Mouse (Mus musculus): ENCODE results near the gene Slc35b3. TPM values are rescaled to one million over a fixed set of nuclear protein-coding genes. Genes with fewer than 3 reads are reported as not detected.

Slc35b3 gene
- total and polyA plus RNA-seq, 3 experiments = 12.4 to 16.2 TPM; not detected in 1

DNA sequence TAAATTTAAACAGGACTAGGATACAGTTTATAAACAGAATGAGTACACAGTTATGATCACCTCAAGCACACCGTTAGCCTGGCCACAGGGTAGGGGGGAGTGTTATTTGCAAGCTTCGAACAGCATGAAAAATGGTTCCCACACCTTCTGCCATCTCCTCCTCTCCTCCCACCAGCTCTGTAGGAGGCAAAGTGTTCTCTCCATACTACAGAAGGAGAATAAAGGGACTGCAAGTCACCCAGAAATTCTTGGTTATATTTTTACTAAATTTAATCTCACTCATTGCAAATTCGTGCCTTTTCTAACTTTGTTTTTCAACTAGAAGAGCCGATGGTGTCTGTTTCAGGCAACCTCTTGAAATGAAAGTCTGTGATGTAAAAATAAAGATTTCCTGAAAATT is 18.9 kb downstream of the Slc35b3 start:
- DNase-seq (ENCODE audit: low read depth, low spot score) = no peak

DNA sequence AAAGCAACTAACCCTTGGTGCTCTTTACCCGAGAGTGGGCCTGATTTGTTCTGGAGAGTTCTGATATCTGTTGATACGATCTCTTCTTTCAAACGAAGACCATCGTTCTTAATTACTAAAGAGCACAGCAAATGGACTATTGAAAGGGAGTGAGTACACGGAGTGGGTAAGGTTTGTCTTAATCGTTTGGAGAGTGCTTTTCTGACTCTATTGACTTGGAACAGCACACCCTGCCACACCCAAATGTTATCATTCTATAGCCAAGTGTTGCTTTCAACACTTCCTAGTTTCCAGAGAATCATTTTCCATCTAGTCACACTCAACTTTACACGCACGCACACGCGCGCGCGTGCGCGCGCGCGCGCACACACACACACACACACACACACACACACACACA is 19.4 kb downstream of the Slc35b3 start:
- H3K27ac ChIP-seq (ENCODE audit: control insufficient read depth, low read depth, low read length) = no peak overlapping the region
- H3K9me3 ChIP-seq (replicated peaks; ENCODE audit: insufficient read depth, low read length) = no peaks in the 10 kb centered on the region
- H3K36me3 ChIP-seq (ENCODE audit: control insufficient read depth in 1 of 2, insufficient read depth in 2 of 2, low read length in 2 of 2) = peaks cover 7 to 20% of the 10 kb centered on the region in 2 experiments
- DNase-seq (ENCODE audit: low read depth, low spot score) = peak; percentile 11
- TF ChIP-seq HCFC1 (IDR thresholded peaks at IDR 0.05; ENCODE audit: low read depth, low read length) (no peak), SMC3 (IDR thresholded peaks at IDR 0.05; ENCODE audit: low read depth, low read length) (no peak), CHD2 (IDR thresholded peaks at IDR 0.05; ENCODE audit: low read length) (no peak), JUND (IDR thresholded peaks at IDR 0.05; ENCODE audit: low read depth, low read length) (no peak), E2F4 (IDR thresholded peaks at IDR 0.05; ENCODE audit: borderline replicate concordance, low read depth, low read length) (no peak), MYC (IDR thresholded peaks at IDR 0.05; ENCODE audit: low read depth, low read length) (no peak), SIN3A (IDR thresholded peaks at IDR 0.05; ENCODE audit: low read length) (no peak)
- H3K4me3 ChIP-seq (ENCODE audit: control insufficient read depth in 1 of 2, insufficient read depth in 1 of 2, low read depth in 2 of 2, low read length in 2 of 2) = no peak overlapping the region
- H3K27me3 ChIP-seq (ENCODE audit: control insufficient read depth in 1 of 2, insufficient read depth in 2 of 2, low read length in 2 of 2) = no peaks in the 10 kb centered on the region
- no peak overlapping the region for H3K9ac ChIP-seq (ENCODE audit: control insufficient read depth, low read depth, low read length, poor library complexity, severe bottlenecking)
- peaks cover 3 to 12% of the 10 kb centered on the region in 2 experiments for H3K4me1 ChIP-seq (ENCODE audit: control insufficient read depth in 1 of 2, insufficient read depth in 2 of 2, low read length in 2 of 2)
- H3K79me2 ChIP-seq (ENCODE audit: control insufficient read depth, insufficient read depth, low read length, poor library complexity) = no peaks in the 10 kb centered on the region; the same call in 1 of the 2 replicates

More for the DNA sequence above, 18.9 kb downstream of the Slc35b3 start:
- Histone ChIP-seq H3K4me3 (ENCODE audit: control insufficient read depth in 1 of 2, insufficient read depth in 1 of 2, low read depth in 2 of 2, low read length in 2 of 2) (no peak overlapping the region), H3K27me3 (ENCODE audit: control insufficient read depth in 1 of 2, insufficient read depth in 2 of 2, low read length in 2 of 2) (no peaks in the 10 kb centered on the region), H3K9me3 (replicated peaks; ENCODE audit: insufficient read depth, low read length) (no peaks in the 10 kb centered on the region), H3K79me2 (ENCODE audit: control insufficient read depth, insufficient read depth, low read length, poor library complexity) (no peaks in the 10 kb centered on the region; the same call in 1 of the 2 replicates), H3K9ac (ENCODE audit: control insufficient read depth, low read depth, low read length, poor library complexity, severe bottlenecking) (no peak overlapping the region), H3K4me1 (ENCODE audit: control insufficient read depth in 1 of 2, insufficient read depth in 2 of 2, low read length in 2 of 2) (peaks cover 5 to 17% of the 10 kb centered on the region in 2 experiments), H3K27ac (ENCODE audit: control insufficient read depth, low read depth, low read length) (no peak overlapping the region), H3K36me3 (ENCODE audit: control insufficient read depth in 1 of 2, insufficient read depth in 2 of 2, low read length in 2 of 2) (peaks cover 7 to 25% of the 10 kb centered on the region in 2 experiments)
- TF ChIP-seq NELFE (IDR thresholded peaks at IDR 0.05; ENCODE audit: low read depth, low read length) (no peak), MAFK (IDR thresholded peaks at IDR 0.05; ENCODE audit: borderline replicate concordance, low read depth, low read length) (no peak), TCF12 (IDR thresholded peaks at IDR 0.05; ENCODE audit: low read depth, low read length) (no peak), POLR2AphosphoS5 (IDR thresholded peaks at IDR 0.05; ENCODE audit: borderline replicate concordance, low read depth, low read length) (no peak), SMC3 (IDR thresholded peaks at IDR 0.05; ENCODE audit: low read depth, low read length) (no peak), HCFC1 (IDR thresholded peaks at IDR 0.05; ENCODE audit: low read depth, low read length) (no peak), ZC3H11A (IDR thresholded peaks at IDR 0.05; ENCODE audit: low read depth, low read length) (no peak), POLR2A (IDR thresholded peaks at IDR 0.05; ENCODE audit: control insufficient read depth in 1 of 2, insufficient read depth in 1 of 2, low read depth in 1 of 2, low read length in 2 of 2, poor library complexity in 1 of 2) (no peak), RCOR1 (IDR thresholded peaks at IDR 0.05; ENCODE audit: low read depth, low read length) (no peak), USF2 (IDR thresholded peaks at IDR 0.05; ENCODE audit: borderline replicate concordance in 1 of 2, insufficient read depth in 1 of 2, low read depth in 1 of 2, low read length in 2 of 2) (no peak), GATA1 (IDR thresholded peaks at IDR 0.05; ENCODE audit: low read depth, low read length) (no peak), RAD21 (IDR thresholded peaks at IDR 0.05; ENCODE audit: low read depth, low read length) (no peak), TAL1 (IDR thresholded peaks at IDR 0.05; ENCODE audit: low read length) (no peak), MYC (IDR thresholded peaks at IDR 0.05; ENCODE audit: low read depth, low read length) (no peak), CHD1 (IDR thresholded peaks at IDR 0.05; ENCODE audit: low read depth, low read length) (no peak)

All from MEL (cell line).